Mouse (Mus musculus) stomach, postnatal 0 days (tissue): ENCODE measurements at regions not wholly inside any gene's neighbourhood (a gene's known extent, or its start where the extent isn't known, plus 50 kb on each side); places are given as distances from the start of the nearest gene placed in this dataset.

Source experiments
- ATAC-seq: fragments of 200-750 bp; cut with Nextera tagmentation; 2 replicates; pipeline ENCODE4 v1.8.0; 2017; ENCODE audit not compliant: low FRiP score, low TSS enrichment
- DNase-seq: peaks from one replicate; pipeline ENCODE4 v3.0.0-alpha.2; 2016; ENCODE audit warnings: low spot score
- H3K27ac ChIP-seq: fragments of 300-500 bp; sonication (generic); replicated peaks from 2 replicates; pipeline ENCODE4 v1.5.1; 2014; ENCODE audit warnings: mild to moderate bottlenecking, control low read depth
- H3K27me3 ChIP-seq: fragments of 300-500 bp; sonication (generic); 2 replicates; pipeline ENCODE4 v1.6.1; 2014; ENCODE audit warnings: low read length; ENCODE audit not compliant: control insufficient read depth, insufficient read depth
- H3K36me3 ChIP-seq: fragments of 300-500 bp; sonication (generic); 2 replicates; pipeline ENCODE4 v1.6.1; 2014; ENCODE audit warnings: low read length, mixed read lengths; ENCODE audit not compliant: control insufficient read depth, insufficient read depth
- H3K4me1 ChIP-seq: fragments of 300-500 bp; sonication (generic); replicated peaks from 2 replicates; pipeline ENCODE4 v1.6.1; 2014; ENCODE audit warnings: antibody characterized with exemption; ENCODE audit not compliant: control insufficient read depth, insufficient read depth
- H3K4me2 ChIP-seq: fragments of 300-500 bp; sonication (generic); replicated peaks from 2 replicates; pipeline ENCODE4 v1.6.1; 2014; ENCODE audit warnings: low read depth, mild to moderate bottlenecking, control low read depth, moderate library complexity
- H3K4me3 ChIP-seq: fragments of 300-500 bp; sonication (generic); 2 replicates; pipeline ENCODE4 v1.5.1; 2014; ENCODE audit warnings: low read depth, low read length, control low read depth
- H3K9ac ChIP-seq: fragments of 300-500 bp; sonication (generic); 2 replicates; pipeline ENCODE4 v1.6.1; 2014; ENCODE audit warnings: mild to moderate bottlenecking, low read length, control low read depth, mixed read lengths
- H3K9me3 ChIP-seq: fragments of 300-500 bp; sonication (generic); 2 replicates; pipeline ENCODE4 v1.6.1; 2016; ENCODE audit warnings: low read length; ENCODE audit not compliant: control insufficient read depth
- CTCF ChIP-seq: IDR thresholded peaks from 2 replicates; pipeline ENCODE4 v1.5.1; 2016; ENCODE audit warnings: antibody characterized with exemption, low read depth, mild to moderate bottlenecking, moderate library complexity
- EP300 ChIP-seq: optimal IDR thresholded peaks from 2 replicates; pipeline ENCODE3; 2016; ENCODE audit warnings: antibody characterized with exemption
- WGBS: fragments of 180-500 bp; shearing (Covaris S2); extraction: QIAGEN DNeasy Blood & Tissue Kit; methylation state at CpG from one replicate; pipeline ENCODE4 v1.1.7; 2014; 5-methylcytosine and 5-hydroxymethylcytosine counted together

DNA sequence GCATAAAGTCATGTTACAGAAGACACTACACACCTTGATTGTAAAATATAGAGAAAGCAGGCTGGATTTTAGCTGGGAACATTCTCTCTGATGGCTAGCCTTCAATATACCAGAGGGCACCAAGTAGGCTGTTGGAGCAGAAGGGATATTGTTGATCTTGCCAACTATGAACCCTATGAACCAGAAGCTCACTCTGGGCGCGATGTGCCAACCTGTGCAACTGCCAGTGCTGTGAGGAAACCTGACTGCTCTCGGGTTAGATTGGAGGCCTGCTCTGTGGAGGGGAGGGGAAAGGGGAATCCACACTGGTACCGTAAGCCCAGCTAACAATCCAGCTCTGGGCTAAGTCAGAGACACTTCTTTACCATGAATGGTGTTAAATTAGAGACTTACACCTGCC, 136.7 kb downstream of the Fam76b start:
- DNase-seq = no peak
- H3K4me1 ChIP-seq = peaks cover 2% of the 10 kb centered on the region; the same call in 1 of the 2 replicates
- TF ChIP-seq CTCF = no peak
- no peak for TF ChIP-seq EP300
- no peak overlapping the region for H3K9ac ChIP-seq
- H3K9me3 ChIP-seq = no peaks in the 10 kb centered on the region
- H3K27me3 ChIP-seq = no peaks in the 10 kb centered on the region
- no peaks in the 10 kb centered on the region for H3K36me3 ChIP-seq
- no peak for ATAC-seq
- H3K27ac ChIP-seq = no peak overlapping the region
- H3K4me2 ChIP-seq = no peak overlapping the region
- 94% methylated on average over 4 of the region's 4 CpGs for whole genome bisulfite sequencing
- no peak overlapping the region for H3K4me3 ChIP-seq

GRCm38 (mm10) chr9:13966212-13966611, 138.7 kb downstream of the Fam76b start:
- 62% methylated on average over 1 of the region's 1 CpGs for WGBS
- Histone ChIP-seq H3K27me3 (no peaks in the 10 kb centered on the region), H3K36me3 (no peaks in the 10 kb centered on the region), H3K9ac (no peak overlapping the region), H3K4me2 (no peak overlapping the region), H3K4me1 (peaks cover 8% of the 10 kb centered on the region; the same call in 1 of the 2 replicates), H3K4me3 (no peak overlapping the region), H3K9me3 (no peaks in the 10 kb centered on the region), H3K27ac (no peak overlapping the region)
- DNase-seq (no peak), ATAC-seq (no peak)
- TF ChIP-seq EP300 = no peak
- TF ChIP-seq CTCF = no peak

- H3K27me3 ChIP-seq = no peaks in the 10 kb centered on the region
- TF ChIP-seq EP300 = no peak
- no peak for TF ChIP-seq CTCF
- no peak overlapping the region for H3K4me2 ChIP-seq
- no peak overlapping the region for H3K4me3 ChIP-seq
- no peak overlapping the region for H3K27ac ChIP-seq
- WGBS = 51% methylated on average over 1 of the region's 1 CpGs
- DNase-seq (no peak), ATAC-seq (no peak)
- no peaks in the 10 kb centered on the region for H3K9me3 ChIP-seq
- H3K36me3 ChIP-seq = no peaks in the 10 kb centered on the region
- H3K4me1 ChIP-seq = peaks cover 8% of the 10 kb centered on the region; the same call in 1 of the 2 replicates
- H3K9ac ChIP-seq = 0 out of 2 replicates have a peak overlapping the region, but pooled peaks have one; percentile 13
Measured at GRCm38 (mm10) chr9:13969262-13969661, 141.7 kb downstream of the Fam76b start.

GRCm38 (mm10) chr9:13973600-13973999, 146.1 kb downstream of the Fam76b start:
- Histone ChIP-seq H3K4me2 (no peak overlapping the region), H3K4me3 (no peak overlapping the region), H3K27me3 (no peaks in the 10 kb centered on the region), H3K9ac (no peak overlapping the region), H3K4me1 (peaks cover 8% of the 10 kb centered on the region; the same call in 1 of the 2 replicates), H3K9me3 (no peaks in the 10 kb centered on the region), H3K27ac (no peak overlapping the region), H3K36me3 (no peaks in the 10 kb centered on the region)
- ATAC-seq (no peak), DNase-seq (no peak)
- WGBS = 43% methylated on average over 4 of the region's 4 CpGs
- TF ChIP-seq CTCF (no peak), EP300 (no peak)

DNA sequence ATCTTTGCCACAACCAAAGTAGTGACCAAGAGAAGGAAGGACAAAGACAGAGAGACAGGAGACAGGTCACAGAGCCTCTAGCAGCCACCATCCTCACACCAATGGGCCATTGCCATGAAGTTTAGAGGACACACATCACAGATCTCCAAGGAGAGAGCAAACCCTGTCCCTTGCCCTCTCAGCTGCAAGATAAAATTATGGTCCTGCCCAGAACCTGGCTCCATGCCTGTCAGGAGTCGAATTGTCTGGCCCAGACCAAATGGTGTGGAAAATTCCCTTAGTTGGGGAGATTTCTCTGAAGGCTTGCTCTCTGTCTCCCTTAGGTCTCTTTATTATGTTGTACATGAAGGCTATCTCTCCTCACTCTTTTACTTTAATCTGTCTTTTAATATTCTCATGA, 147.4 kb downstream of the Fam76b start:
- H3K9me3 ChIP-seq = no peaks in the 10 kb centered on the region
- H3K36me3 ChIP-seq = no peaks in the 10 kb centered on the region
- ATAC-seq (no peak), DNase-seq (no peak)
- no peak overlapping the region for H3K4me2 ChIP-seq
- WGBS = 50% methylated on average over 1 of the region's 1 CpGs
- no peak overlapping the region for H3K9ac ChIP-seq
- H3K4me1 ChIP-seq = 0 out of 2 replicates have a peak, but pooled peaks cover 4% of the 10 kb centered on the region
- H3K4me3 ChIP-seq = no peak overlapping the region
- no peak overlapping the region for H3K27ac ChIP-seq
- TF ChIP-seq EP300 = no peak
- TF ChIP-seq CTCF = no peak
- H3K27me3 ChIP-seq = no peaks in the 10 kb centered on the region

DNA sequence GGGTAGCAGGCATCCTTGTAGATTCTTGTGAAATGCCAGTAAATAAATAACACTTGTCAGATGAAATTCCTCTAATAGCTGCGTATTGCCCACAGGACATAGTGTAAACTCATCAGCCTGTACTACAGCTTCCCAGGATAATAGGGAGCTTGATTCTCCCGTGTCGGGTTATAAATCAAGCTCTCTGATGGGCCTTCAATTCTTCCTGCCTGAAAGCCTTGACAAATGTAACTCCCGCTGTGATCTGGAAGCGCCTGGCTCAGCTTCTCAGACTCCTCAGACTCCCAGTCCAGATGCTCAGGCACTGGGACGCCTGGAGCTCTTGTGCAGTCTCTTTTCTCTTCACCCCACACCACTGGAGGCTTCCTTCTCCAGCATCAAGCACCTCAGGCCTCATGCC, 151.3 kb downstream of the Fam76b start:
- WGBS = 46% methylated on average over 6 of the region's 6 CpGs
- no peak for ATAC-seq
- Histone ChIP-seq H3K9ac (no peak overlapping the region), H3K4me1 (0 out of 2 replicates have a peak, but pooled peaks cover 3% of the 10 kb centered on the region), H3K27me3 (no peaks in the 10 kb centered on the region), H3K4me3 (no peak overlapping the region), H3K9me3 (no peaks in the 10 kb centered on the region), H3K36me3 (no peaks in the 10 kb centered on the region), H3K27ac (no peak overlapping the region), H3K4me2 (no peak overlapping the region)
- TF ChIP-seq EP300 (no peak), CTCF (no peak)
- DNase-seq = no peak
